Mouse (Mus musculus): ENCODE results near the gene Pole.

DNA sequence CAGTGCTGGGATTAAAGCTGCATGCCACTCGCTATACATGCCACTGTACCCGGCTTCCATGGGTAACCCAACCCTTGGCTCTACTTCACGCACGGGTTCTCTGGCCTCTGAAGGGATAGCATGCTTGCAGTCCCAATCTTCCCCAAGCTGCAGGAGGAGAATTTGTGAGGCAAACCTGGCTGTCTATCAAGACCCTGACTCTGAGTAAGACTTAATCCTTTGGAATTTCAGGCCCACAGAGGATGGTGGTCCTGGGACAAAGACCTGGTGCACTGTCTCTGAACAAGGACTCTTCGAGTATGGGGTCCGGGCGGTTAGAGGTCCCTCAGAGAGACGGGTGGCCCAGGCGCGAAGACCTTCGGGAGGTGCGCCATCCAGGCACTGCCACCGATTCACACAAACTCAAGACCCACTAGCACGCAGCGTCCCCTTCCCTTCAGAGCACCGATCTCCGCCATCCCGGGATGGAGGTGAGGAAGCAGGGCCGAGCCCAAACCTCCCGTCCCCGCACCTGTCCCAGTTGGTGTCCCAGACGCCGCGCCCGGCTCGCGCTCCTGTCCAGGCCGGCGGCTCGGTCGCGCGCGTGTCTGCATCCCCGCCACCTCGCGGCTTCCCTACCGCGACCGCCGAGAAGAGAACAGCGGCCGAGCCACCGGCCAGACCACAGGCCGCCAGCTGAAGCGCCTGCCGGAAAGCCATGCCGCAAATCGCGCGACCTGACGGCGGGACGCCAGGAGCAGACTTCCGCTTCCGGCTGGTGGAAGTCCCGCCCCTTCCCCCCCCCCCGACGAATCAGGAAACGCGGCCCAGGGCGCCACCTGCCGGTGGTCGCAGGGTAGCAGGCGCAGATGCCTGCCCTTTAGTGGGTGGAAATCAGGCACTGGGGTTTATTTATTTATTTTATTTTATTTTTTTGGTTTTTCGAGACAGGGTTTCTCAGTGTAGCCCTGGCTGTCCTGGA is 16.7 kb upstream of the Pole start, which contains the start of gene Pgam5:
- peak; percentile 92 for TF ChIP-seq POLR2A (IDR thresholded peaks at IDR 0.05; ENCODE audit: control insufficient read depth, low read depth, low read length)
- peak; percentile 89 for TF ChIP-seq CTCF (IDR thresholded peaks at IDR 0.05; ENCODE audit: control insufficient read depth, insufficient read depth, insufficient replicate concordance, low read depth, low read length)

All from testis, adult 2 months (tissue).